ENCODE assay signal across 9 mouse cellular contexts in the genomic region with DNA sequence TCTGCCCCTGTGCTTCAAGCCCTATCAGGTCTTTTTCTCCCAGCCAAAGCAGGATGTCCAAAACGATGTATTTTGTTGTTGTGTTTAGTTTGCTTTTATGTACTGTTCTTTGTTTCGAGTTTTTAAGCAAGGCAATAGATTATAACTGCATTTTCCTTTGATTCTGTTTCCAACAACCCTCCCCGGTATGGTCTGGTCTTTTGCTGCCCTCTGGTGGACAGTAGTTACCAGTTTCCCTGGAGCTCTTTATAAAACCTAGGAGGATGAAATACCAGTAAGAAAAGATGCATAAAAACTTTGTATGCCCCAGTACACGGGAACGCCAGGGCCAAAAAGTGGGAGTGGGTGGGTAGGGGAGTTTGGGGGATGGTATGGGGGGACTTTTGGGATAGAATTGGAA.
DNase-seq lines count a peak whose midpoint lies in the region; ATAC-seq and TF ChIP-seq lines count a peak whose summit lies in the region.
"Had no signal": no experiment of that assay in that cellular context is flagged by ENCODE, and none has a peak within 500 bp of the region (broad histone marks: within the 10 kb centered on the region; RNA-seq: fewer than 3 reads in every experiment).

No protein-coding gene starts in this region.

- H3K9ac ChIP-seq in intestine, postnatal 0 days (ENCODE audit: low read depth, low read length), result no peak overlapping the region
- H3K9ac ChIP-seq in intestine, embryonic 15.5 days, result no peak overlapping the region

- H3K4me2 ChIP-seq in intestine, postnatal 0 days (replicated peaks; ENCODE audit: low read depth), result no peak overlapping the region
- no peak overlapping the region for H3K4me2 ChIP-seq in intestine, embryonic 15.5 days (replicated peaks)

- DNase-seq in G1E (ENCODE audit: low spot score), result peak; percentile 0
- DNase-seq in brain, embryonic 14.5 days (ENCODE audit: low read depth), result peak; percentile 69
- peak; percentile 0 to 55 for DNase-seq in frontal cortex, adult 2 months (ENCODE audit: extremely low spot score in 1 of 2, low spot score in 1 of 2)
- DNase-seq in left cerebral cortex, postnatal 25 days (ENCODE audit: low spot score in 2 of 2), result peak; percentile 7 to 33
- DNase-seq in retina, embryonic 14.5 days (ENCODE audit: low spot score), result peak; percentile 72
- no peak for DNase-seq in urinary bladder, adult 2 months (ENCODE audit: low spot score)

- ATAC-seq in intestine, postnatal 0 days, result no peak
- ATAC-seq in intestine, embryonic 15.5 days, result no peak
- no peak for ATAC-seq in G1E (ENCODE audit: extremely low read depth, insufficient number of reproducible peaks, low FRiP score, poor library complexity, severe bottlenecking)

- H3K9me3 ChIP-seq in intestine, postnatal 0 days (ENCODE audit: control insufficient read depth), result no peaks in the 10 kb centered on the region
- no peaks in the 10 kb centered on the region for H3K9me3 ChIP-seq in intestine, embryonic 15.5 days
- H3K9me3 ChIP-seq in G1E (replicated peaks), result no peaks in the 10 kb centered on the region
- H3K9me3 ChIP-seq: megakaryocyte, embryonic 14.5 days had no signal

- 15% methylated on average over 5 of the region's 5 CpGs for WGBS in intestine, postnatal 0 days
- WGBS in intestine, embryonic 15.5 days, result 16% methylated on average over 5 of the region's 5 CpGs

- no peaks in the 10 kb centered on the region for H3K36me3 ChIP-seq in intestine, postnatal 0 days (ENCODE audit: control insufficient read depth, insufficient read depth)
- H3K36me3 ChIP-seq in intestine, embryonic 15.5 days, result no peaks in the 10 kb centered on the region
- no peaks in the 10 kb centered on the region for H3K36me3 ChIP-seq in G1E (replicated peaks)

- peak; percentile 74 for TF ChIP-seq CTCF in intestine, postnatal 0 days (IDR thresholded peaks at IDR 0.05; ENCODE audit: low read depth)
- TF ChIP-seq CTCF in G1E (IDR thresholded peaks at IDR 0.05; ENCODE audit: low read depth, low read length), result no peak
- TF ChIP-seq CTCF in brain, embryonic 14.5 days (IDR thresholded peaks at IDR 0.05; ENCODE audit: borderline replicate concordance, extremely low read depth, insufficient read depth, insufficient read length), result peak; percentile 66; the same call in 1 of the 2 replicates

- no peak overlapping the region for H3K4me3 ChIP-seq in intestine, postnatal 0 days (ENCODE audit: low read depth, low read length)
- no peak overlapping the region for H3K4me3 ChIP-seq in intestine, embryonic 15.5 days (replicated peaks)
- H3K4me3 ChIP-seq in G1E (ENCODE audit: low read depth, low read length), result no peak overlapping the region
- H3K4me3 ChIP-seq: megakaryocyte, embryonic 14.5 days had no signal

- no peak overlapping the region for H3K27ac ChIP-seq in intestine, postnatal 0 days (ENCODE audit: low read depth, low read length)
- no peak overlapping the region for H3K27ac ChIP-seq in intestine, embryonic 15.5 days

- intact Hi-C loops in left cerebral cortex, postnatal 25 days (cut with DNase I), result loop anchor here (5.0 kb wide), 1 partner anchor 680 kb away; no protein-coding TSS in a partner anchor

- no peak for TF ChIP-seq POLR2A in brain, embryonic 14.5 days (IDR thresholded peaks at IDR 0.05; ENCODE audit: borderline replicate concordance, extremely low read depth, insufficient read depth, insufficient read length, poor library complexity, severe bottlenecking)

- H3K4me1 ChIP-seq in intestine, postnatal 0 days (replicated peaks; ENCODE audit: control insufficient read depth, insufficient read depth, low read length), result no peaks in the 10 kb centered on the region
- H3K4me1 ChIP-seq in intestine, embryonic 15.5 days (replicated peaks), result no peaks in the 10 kb centered on the region
- no peaks in the 10 kb centered on the region for H3K4me1 ChIP-seq in G1E (ENCODE audit: insufficient read depth, low read depth, low read length)
- H3K4me1 ChIP-seq: megakaryocyte, embryonic 14.5 days had no signal

- no peaks in the 10 kb centered on the region for H3K27me3 ChIP-seq in intestine, postnatal 0 days (replicated peaks; ENCODE audit: control insufficient read depth, insufficient read depth, low read length)
- H3K27me3 ChIP-seq in intestine, embryonic 15.5 days (replicated peaks), result no peaks in the 10 kb centered on the region
- H3K27me3 ChIP-seq in G1E (ENCODE audit: insufficient read depth, low read length), result no peaks in the 10 kb centered on the region
- H3K27me3 ChIP-seq: megakaryocyte, embryonic 14.5 days had no signal
